Mouse (Mus musculus): ENCODE data around the gene Fbxw9. TPM values are rescaled to one million over a fixed set of nuclear protein-coding genes. Genes with fewer than 3 reads are reported as not detected.

Gene Fbxw9
- 1 to 10 TPM; 6.8 to 9.1 TPM for total RNA-seq (2021)
- long read RNA-seq, experiment 1, transcript Fbxw9-201 (10 exons, 1,907 nt): major isoform, 7 of 7 reads
- long read RNA-seq, experiment 1, partial matches to known transcripts: 0 of 7 reads
- long read RNA-seq, experiment 1, other reads (novel, unspliced or antisense): 0 of 7 reads
- long read RNA-seq, experiment 2, transcript Fbxw9-201 (10 exons, 1,907 nt): major isoform, 9 of 12 reads
- long read RNA-seq, experiment 2, partial matches to known transcripts: 0 of 12 reads
- long read RNA-seq, experiment 2, other reads (novel, unspliced or antisense): 3 of 12 reads

DNA sequence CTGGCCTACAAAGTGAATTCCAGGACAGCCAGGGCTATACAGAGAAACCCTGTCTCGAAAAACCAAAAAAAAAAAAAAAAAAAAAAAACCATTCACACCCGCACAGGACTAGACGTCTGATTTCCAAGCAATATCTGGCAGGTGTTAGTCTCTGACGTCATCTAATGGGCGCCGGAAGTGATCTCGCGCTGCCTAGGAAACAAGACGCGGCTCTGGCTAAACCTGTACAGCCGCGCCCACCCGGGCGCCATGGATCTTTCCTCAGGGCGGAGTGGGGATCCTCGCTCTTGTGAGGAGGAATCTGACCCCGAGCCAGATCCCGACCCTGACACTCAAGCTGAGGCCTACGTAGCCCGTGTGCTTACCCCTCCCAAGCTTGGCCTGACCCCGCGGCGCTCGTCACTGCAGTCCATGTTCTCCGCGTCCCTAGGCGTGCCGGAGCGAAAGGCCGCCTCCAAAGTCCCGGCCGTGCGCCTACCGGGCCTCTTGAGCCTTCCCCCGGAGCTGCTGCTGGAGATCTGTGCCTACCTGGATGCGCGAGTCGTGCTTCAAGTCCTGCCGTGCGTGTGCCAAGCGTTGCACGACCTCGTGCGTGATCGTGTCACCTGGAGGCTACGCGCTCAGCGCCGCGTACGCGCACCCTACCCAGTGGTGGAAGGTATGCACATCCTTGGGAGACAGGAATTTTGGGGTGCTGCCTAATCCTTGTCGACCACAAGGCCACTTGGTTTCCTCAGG is at the start of gene Fbxw9:
Gene Fbxw9, plus strand, starts transcription at position 177 of the 738 bp plus-strand sequence.
- DNase-seq: peak; percentile 82 to 91
- intact Hi-C loops (cut with DNase I): no loop called here

DNA sequence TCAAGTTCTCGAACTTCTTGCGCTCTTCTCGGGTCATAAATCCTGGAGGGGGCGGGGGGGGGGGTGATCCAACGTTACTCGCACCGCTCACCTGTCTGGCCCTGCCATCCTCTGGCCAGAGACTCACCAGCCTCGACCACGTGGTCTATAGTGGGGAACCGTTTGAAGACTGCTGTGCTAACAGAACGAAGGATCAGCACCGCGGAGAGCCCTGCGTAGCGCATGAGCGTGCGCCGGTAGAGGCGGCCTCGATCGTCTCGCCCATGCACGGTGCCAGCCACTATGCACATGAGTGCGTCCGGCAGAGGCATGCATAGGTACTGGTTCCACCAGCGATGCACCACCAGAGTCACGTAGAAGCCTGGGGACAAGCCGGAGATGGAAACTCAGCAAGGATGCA is 48.6 kb upstream of the Fbxw9 start:
- intact Hi-C loops (cut with DNase I): no loop called here
- no peak for DNase-seq

DNA sequence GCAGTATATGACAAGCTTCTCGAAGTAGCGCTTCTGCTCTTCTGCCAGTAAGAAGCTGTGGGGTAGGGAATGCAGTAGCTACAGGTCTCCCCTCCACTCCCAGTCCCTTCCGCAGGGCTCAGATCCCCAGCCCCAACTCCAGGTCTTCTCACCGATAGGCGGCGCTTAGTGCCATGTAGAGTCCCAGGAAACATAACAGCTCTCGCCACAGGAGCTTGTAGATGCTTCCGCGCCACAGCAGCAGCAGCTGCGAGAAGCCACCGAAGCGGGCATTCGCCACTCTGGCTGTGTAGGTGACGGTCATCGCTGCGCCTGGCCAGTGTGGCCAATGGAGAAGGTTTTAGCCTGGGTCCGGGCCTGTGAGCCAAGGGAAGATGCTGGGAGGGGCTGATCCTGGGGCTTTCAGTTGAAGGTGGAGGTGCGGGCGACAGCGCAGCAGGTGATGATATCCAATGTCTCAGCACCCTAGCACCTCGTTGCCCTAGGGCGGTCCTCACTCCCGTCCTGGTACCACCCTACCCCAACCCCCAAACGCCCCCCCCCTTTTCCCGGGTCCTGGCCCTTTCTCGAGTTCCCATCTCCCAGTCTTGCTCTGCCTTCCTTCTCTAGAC is 46.5 kb upstream of the Fbxw9 start:
- intact Hi-C loops (cut with DNase I): no loop called here
- DNase-seq: peak; percentile 58 to 68

DNA sequence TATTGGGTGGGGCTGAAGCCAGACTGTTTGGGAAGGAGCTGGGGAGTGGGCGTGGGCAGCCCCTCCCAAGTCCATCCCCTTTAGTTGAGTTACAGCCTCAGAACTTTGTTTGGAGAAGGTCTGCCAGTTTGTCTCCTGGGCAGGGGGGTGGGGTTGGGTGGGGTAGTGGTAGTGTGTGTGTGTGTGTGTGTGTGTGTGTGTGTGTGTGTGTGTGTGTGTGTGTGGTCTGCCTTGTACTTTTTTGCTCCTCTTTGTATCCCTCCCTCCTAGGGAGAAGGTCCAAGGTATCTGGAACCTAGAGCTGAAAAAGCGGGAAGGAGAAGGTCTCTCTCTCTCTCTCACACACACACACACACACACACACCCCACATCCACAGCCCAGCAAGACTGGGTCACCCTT is 45.4 kb upstream of the Fbxw9 start, which contains the start of gene Best2:
Gene Best2, minus strand, starts transcription at position 101 of the 400 bp plus-strand sequence.
- DNase-seq: no peak
- intact Hi-C loops (cut with DNase I): no loop called here

DNA sequence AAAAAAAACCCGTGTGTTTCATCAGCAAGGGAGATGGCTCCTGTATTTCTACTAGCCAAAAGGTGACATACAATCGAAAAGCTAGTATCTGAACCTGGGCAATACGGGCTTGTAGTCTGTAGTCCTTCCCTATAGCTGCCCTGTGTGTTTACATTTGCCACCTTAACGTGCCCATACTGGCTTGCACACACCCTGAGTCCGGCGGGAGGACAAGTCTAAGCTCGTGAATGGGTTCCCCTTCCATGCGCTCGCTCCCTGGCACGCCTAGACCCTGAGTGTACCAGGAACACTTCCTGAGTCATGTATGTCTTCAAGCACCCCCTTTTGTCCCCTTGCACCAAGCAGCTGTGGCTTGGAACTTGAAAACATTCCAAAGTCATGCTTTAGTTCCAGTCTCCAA is 43.1 kb upstream of the Fbxw9 start:
- intact Hi-C loops (cut with DNase I): no loop called here
- no peak for DNase-seq

DNA sequence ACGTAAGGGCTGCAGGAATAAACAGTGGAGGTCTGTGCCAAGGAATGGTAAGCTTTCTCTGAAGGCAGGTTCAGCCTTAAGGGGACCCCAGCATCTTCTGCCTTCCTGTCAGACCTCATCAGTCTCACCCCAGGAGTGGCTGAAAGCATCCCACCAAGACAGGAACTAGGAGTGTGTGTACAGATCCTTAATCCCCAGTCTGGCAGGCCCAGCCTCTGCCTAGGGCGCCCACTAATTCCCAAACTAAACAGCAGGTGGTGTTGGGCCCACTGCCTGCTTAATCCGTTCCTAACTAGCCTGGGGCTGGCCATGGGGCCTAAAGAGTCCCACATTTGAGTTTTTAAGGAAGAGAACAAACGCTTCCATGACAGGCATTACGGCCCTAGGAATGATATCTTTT is 42.6 kb upstream of the Fbxw9 start:
- no peak for DNase-seq
- intact Hi-C loops (cut with DNase I): no loop called here

DNA sequence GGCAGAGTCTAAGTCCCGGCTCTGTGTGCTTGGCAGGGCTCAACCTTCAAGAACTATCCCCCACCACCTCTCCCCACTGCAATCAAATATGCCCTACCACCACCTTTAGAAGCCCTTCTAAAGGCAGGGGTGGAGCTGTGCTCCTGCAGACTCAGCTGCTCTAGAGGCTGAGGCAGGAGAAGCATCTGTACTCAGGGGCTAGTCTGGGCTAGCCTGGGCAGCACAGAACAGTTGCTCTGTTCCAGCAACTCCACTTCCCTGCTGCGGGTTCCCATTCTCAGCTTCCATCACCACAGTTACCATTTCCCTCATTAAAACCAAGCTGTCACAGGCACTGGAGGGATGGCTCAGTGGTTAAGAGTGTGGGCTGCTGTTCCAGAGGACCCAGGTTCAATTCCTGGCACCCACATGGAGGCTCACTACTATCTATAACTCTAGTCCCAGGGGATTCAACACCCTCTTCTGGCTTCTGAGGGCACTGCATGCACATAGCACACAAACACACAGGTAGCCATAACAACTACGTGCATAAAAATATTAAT is 38.3 kb upstream of the Fbxw9 start:
- no peak for DNase-seq
- intact Hi-C loops (cut with DNase I): no loop called here

DNA sequence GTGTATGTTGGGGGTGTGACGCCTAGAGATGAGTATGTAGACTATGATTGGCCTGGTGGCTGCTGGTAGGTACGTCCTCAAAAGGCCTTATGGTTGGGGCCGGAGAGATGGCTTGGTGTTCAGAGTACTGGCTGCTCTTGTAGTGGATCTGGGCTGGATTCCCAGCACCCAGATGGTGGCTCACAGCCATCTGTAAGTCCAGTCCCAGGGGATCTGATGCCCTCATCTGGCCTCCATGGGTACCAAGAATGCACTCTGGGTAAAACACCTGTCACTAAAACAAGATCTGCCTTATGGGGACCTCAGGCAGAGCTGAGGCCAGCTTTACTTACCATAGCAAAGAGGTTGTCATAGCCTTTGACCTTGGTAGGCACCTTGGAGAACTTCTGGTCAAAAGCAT is 36.0 kb upstream of the Fbxw9 start:
- intact Hi-C loops (cut with DNase I): no loop called here

DNA sequence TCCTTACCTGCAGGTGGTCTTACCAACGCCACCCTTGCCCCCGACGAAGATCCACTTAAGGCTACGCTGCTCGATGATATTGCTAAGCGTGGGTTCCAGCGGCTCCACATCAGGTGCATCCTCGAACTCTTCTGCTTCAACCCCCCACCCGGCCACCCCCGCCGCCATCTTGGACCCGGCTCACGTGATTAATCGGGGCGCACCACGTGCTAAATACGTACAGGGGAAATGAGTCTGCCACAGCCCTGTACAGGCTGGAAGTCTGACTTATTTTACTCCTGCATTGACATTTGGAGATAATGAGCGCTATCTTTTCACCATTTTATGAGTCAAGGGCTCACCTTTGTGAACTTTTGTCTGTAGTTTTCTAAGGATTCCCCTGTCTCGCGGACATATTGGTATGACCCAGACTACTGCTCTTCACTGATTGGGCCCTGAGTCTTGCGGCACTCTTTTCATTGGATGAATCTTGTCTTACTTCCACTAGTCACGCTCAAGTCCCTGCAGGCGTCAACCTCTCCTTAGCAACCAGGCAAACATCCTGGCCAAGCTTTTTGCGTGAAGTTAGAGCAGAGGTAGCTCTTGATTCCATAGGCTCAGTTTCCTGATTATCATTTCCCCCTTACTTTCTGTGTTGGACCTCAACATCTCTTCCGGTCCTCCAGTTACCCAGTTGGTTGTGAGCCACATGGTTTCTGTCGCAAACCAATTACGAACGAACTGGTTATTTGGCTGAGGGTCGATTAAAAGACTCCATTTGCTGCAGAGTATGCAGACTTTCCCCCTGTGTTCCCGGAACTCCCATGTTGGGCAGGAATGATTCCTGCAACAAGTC is 34.5 kb upstream of the Fbxw9 start, which contains the start of gene Asna1:
Gene Asna1, minus strand, starts transcription at position 184 of the 835 bp plus-strand sequence.
- peak; percentile 80 to 84 for DNase-seq
- intact Hi-C loops (cut with DNase I): no loop called here

More for the DNA sequence above, 36.0 kb upstream of the Fbxw9 start:
- DNase-seq: no peak

DNA sequence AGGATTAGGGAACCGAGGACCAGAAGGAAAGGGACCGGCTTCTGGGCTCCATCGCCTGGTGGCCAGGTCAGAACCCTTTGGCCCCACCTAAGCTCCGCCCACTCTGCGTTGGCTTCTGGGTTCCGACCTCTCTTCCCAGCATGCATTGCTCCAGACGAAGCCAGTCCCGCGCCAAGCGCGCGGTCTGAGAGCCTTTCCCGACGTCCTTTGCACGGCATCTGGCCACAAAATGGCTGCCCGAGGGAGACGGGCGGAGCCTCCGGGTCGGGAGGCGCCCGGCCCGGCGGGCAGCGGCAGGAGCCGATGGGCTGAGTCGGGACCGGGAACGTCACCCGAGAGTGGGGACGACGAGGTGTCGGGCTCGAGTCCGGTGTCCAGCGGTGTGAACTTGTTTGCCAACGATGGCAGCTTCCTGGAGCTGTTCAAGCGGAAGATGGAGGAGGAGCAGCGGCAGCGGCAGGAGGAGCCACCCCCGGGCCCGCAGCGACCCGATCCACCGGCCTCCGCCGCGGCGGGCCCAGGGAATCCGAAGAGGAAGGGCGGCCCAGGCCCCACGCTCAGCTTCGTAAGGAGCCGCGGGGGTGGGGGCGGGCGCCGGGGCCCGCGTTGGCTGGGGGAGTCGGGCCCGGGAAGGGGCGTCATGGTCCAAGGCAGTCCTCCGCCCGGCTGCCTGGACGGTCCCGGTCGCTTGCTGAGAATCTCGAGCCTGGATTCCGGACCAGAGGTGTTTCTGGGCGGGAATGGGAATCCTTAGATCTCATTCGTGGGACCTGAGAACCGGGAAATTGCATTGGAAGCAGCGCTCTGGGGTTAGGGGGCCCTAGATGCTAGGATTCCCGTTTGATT is 33.0 kb upstream of the Fbxw9 start, which contains the start of gene Trir:
Gene Trir, plus strand, starts transcription at position 154 of the 846 bp plus-strand sequence.
- intact Hi-C loops (cut with DNase I): no loop called here
- peak; percentile 97 to 98 for DNase-seq

DNA sequence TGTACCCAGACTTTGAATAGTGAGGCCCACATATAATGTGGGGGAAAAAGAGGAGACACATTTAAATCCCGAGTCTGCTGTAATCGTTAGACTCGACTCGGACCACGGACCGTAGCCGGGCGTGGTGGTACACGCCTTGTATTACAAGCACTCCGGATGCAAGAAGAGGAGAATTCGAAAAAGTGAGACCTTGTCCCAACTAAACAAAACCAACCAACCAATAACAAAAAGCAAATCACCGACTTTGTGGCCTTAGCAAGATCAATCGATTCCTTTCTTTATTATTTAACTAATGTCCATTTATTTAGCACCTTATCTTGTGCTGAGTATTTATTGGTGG is 32.4 kb upstream of the Fbxw9 start:
- intact Hi-C loops (cut with DNase I): no loop called here
- no peak for DNase-seq

DNA sequence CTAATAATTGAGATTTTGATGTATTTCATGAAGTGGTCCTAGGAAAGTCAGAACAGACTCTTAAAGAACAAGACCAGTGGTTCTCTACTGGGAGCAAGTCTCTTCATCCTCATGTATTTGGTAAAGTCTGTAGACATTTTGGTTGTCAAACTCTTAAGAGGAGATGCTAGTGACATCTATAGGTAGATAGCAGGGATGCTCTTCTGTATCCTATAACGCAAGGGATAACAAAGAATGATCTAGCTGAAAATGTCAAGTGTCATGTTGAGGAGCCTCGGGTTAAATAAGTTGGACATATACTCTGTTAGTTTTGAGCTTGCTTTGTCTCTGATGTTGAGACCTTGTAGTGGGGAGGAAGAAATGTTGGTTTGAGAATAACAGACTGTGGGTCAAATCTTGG is 31.9 kb upstream of the Fbxw9 start:
- intact Hi-C loops (cut with DNase I): no loop called here

DNA sequence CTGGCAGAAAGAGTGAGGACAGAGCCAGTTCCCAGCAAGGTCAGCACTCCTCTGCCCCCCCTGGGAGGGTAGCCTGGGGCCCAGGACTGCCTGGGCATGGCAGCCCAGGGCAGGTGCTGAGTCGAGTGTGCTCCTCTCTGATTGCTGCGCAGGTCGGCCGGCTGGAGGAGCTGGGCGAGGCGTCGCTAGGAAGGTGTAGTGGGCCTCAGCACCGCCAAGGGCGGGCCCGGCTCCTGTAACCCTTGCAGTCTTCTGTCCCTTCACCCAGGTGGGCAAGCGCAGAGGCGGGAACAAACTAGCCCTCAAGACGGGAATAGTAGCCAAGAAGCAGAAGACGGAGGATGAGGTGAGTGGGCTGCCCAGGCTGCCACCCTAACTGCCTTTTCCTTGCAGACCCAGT is 30.6 kb upstream of the Fbxw9 start:
- no peak for DNase-seq
- intact Hi-C loops (cut with DNase I): no loop called here

More for the DNA sequence above, 31.9 kb upstream of the Fbxw9 start:
- DNase-seq: no peak

DNA sequence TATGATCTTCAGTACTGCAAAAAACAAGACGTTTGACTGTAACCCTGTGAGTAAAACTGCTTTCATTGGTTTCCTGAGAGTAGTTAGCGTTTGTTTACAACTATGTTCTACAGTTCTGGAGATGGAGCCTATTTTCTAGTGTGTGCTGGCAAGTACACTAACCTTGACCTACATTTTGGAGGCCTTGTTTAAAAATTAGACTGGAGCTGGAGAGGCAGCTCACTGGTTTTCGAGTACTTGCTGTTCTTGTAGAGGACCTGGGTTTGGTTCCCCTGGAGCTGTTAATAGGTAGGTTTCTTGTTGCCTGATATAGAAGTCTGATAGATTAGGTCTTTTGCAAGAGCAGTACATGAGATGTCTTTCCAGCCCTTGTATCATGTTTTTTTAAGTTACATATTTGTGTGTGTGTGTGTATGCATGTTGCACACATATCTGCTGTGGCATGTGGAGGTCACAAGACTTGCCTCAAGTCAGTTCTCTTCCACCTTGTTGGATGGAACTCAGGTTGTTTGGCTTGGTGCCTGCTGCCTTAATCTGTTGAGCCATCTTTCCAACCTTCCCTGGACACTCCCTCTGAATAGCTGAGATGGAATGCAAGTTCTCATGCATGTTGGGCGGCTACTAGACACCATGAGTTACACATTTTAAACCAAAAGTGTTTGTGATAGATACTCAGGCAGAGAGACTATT is 27.1 kb upstream of the Fbxw9 start:
- intact Hi-C loops (cut with DNase I): no loop called here
- DNase-seq: no peak

DNA sequence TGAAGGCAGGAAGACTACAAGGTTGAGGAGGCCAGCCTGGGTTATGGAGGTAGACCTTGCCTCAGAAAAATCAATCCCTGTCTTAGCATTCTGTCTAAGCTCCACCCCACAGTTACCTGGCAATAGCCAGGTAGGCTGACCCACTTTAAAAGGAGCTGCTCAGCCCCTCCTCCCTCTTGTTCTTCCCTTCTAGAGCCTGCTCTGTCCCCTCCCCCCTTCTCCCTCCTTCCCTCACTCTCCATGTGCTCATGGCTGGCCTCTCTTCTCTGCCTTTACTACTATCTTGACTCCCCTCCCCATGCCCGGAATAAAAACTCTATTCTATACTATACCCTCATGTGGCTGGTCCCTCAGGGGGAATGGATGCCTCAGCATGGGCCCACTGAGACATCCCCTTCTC is 26.0 kb upstream of the Fbxw9 start:
- intact Hi-C loops (cut with DNase I): no loop called here
- no peak for DNase-seq

DNA sequence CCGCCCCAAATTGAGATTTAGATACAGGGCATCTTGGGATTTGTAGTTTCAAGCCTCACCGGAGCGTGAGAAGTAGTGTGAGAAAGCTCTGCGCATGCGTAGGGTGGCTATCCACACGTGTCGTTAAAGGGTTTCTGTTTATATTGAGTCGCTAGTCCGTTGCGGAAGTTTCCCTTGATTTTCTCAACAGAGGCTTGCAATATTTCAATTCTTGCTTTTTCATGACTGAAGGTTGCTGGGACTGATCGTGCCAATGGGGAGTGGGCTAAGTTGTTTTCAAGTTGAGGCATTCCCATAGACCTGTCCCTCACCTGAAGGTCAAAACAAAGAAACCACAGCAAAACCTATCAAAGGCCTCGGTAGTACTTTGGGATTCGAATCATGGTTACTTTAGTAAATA is 25.1 kb upstream of the Fbxw9 start:
- intact Hi-C loops (cut with DNase I): no loop called here
- peak; percentile 69 to 74 for DNase-seq

DNA sequence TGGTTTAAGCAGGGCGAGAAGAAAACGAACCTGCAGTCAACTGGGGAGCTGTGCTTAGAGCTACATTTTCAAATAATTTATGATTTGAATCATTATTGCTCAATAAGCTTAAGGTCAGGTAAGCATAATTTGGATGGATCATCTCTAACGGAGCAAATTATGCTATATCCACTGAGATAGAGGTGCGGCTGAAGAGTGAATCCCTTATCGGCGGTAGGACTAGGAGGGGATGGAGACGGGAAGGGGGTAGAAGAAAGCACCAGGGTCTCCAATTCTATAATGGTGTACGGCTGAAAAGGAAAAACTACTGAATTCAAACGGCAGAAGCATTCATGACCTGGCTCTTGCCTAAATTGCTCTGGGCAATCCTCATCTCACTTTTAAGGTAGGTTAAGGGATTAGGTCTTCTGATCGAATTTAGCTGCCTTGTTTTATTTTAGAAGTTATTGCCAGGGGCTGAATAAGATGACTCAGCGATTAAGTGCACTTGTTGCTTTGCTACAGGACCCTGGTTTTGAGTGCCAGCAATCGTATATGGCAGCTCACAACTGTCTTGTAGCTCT is 24.6 kb upstream of the Fbxw9 start:
- intact Hi-C loops (cut with DNase I): no loop called here
- no peak for DNase-seq

DNA sequence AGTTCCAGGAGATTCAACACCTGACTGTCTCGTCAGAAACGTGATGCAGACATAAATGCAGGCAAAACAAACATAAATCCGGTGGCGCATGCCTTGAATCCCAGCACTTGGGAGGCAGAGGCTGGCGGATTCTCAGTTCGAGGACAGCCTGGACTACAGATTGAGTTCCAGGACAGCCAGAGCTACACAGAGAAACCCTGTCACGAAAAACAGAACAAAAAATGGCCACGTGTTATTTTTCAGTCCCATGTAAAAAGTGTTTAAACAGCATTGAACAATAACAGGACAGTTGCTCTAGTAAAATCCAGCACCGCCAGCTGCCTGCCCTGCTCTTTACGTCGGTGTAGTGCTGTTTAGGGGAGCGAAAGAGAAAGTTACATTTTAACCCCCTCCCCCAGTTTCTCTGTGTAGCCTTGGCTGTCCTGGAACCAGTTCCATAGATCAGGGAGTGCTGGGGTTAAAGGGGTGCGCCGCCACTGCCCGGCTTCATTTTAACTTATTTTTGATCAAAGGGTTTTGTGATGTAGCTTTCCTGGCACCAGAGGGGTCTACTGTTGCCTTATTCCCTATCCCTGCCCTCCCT is 24.0 kb upstream of the Fbxw9 start:
- intact Hi-C loops (cut with DNase I): no loop called here
- peak in 1 of 2 experiments; percentile 23 for DNase-seq
